Mouse (Mus musculus): ENCODE measurements around the gene Cbx6.

Gene Cbx6

GRCm38 (mm10) chr15:79774117-79775027, 60.1 kb downstream of the Cbx6 start:
- in situ Hi-C loops (cut with MboI, MseI) = no loop called here
